Mouse (Mus musculus): Measurements from ENCODE around the gene Olfr623.

Gene Olfr623

DNA sequence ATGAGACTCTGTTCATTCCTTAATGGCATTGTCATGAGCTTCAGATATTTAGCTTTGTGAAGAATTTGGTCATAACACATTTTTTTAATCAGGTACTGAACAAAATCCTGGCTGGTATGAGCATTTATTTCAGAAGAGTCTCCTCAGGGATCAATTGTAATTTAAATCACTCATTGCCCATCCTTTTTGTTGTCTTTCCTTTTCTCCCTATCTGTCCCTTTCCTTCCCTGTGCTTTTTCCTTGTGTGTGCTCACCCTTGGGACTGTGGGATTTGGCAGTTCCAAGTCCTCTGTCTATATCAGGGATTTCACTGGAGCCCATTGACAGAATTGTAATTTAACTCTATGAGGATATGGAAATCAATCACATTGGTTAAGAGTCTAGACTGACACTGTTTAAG is at the start of gene Olfr623:
Gene Olfr623 (minus strand): TSS at position 101 of the 400 bp plus-strand sequence.
- DNase-seq = no peak

DNA sequence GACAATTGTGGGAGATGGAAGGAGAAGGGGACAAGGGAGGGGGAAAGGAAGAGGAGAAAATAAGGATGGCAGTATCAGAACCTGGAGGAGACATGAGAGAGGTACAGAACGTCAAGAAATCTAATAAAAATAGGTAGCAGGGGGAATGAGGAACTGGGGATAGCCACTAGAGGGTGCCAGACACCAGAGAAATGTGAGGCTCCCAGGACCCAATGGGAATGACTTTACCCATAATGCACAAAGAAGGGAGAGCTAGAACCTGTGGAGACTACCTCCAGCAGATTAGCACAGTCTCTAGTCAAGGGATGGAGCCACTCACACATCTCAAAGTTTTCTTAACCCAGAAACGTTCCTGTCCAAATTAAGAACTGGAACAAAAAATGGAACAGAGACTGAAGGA is 48.5 kb upstream of the Olfr623 start:
- no peak for DNase-seq

DNA sequence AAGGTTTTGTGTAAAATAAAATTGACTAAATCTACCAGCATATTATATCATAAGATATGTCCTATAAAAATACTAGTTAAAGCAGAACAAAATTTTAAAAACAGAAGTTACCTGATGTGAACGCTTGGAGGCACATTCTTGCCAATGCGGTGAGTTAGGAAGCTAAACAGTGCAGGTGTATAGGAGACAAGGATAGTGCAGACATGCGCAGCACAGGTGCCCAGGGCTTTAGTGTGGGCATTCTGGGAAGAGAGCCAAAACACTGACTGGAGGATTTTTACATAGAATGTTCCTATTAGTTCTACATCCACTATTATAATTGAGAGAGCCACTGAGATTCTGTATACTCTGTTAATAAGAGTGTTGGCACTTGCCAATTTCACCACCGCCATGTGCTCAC is 36.0 kb upstream of the Olfr623 start:
- DNase-seq = no peak

- no peak for DNase-seq
Observed at GRCm38 (mm10) chr7:103682420-103682819, 18.9 kb upstream of the Olfr623 start, which contains the start of gene Olfr625-ps1. Olfr625-ps1 (plus strand) TSS chr7:103682720.

- no peak for DNase-seq
Observed at GRCm38 (mm10) chr7:103671091-103671490, 7.6 kb upstream of the Olfr623 start, which contains the start of gene Olfr624. Olfr624 (minus strand) TSS chr7:103671191.

DNA sequence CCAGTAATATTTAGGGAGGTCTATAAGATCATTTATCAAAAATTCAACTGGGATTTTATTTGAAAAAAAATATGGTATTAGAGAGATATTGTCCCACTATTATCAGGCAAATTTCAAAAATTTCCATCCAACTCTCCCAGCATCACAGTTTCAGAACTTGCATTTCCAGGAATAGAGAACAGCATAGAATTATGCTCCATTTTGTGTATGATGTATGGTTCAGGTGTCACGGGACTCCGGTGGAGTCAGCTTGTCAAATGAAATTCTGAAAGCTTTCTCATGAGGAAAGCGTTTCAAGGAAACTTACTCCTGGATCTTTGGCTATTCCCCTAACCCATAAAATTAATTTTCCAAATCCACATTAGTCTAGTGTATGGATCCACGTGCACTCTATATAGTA is 19.4 kb downstream of the Olfr623 start:
- no peak for DNase-seq

DNA sequence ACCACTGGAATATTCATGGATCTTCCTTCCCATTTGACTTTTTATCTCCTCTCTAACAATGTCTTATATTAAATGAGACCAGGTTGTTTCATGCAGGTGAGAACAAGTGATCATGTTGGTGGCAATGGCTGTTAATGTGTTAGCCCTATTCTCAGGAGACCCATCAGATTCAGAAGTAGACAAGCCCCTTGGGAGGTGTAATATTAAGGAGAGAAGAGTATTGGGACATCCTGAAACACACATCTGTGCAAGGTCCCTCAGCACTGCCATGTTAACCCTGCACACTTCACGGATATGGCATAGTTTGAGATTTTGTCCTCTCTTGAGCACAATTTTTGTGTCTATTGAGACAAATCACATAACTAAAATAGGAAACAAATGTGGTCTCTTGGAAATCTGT is 20.9 kb downstream of the Olfr623 start, which contains the start of gene Olfr622:
Gene Olfr622 (minus strand): TSS at position 101 of the 400 bp plus-strand sequence.
- DNase-seq = no peak

DNA sequence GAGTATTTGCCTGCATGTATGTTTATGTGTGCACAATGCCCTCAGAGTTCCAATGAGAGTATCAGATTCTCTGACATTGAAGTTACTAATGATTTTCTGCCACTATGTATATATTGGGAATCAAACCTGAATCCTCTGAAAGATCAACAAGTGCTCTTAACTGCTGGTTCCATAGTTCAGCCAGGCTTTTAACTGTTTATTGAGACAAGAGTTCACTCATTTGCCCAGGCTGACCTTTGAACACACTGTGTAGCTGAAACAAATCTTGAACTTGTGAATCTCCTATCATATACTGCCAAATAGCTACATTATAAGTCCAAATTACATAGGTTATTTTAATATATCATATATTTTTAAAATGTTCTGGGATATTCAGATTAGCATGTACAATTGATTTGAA is 26.7 kb downstream of the Olfr623 start:
- no peak for DNase-seq

GRCm38 (mm10) chr7:103612434-103612833 is 51.1 kb downstream of the Olfr623 start, which contains the start of gene Olfr620:
Olfr620 (minus strand) TSS chr7:103612534.
- no peak for DNase-seq
